Mouse (Mus musculus): ENCODE measurements around the gene Mastl. TPM values are rescaled to one million over a fixed set of nuclear protein-coding genes. Genes with fewer than 3 reads are reported as not detected.

Gene Mastl
- polyA plus RNA-seq, 1 experiment from 2014 or later: 10.6 TPM

- H3K36me3 ChIP-seq (ENCODE audit: control insufficient read depth, insufficient read depth, low read length): no peaks in the 10 kb centered on the region
- H3K27ac ChIP-seq (ENCODE audit: low read depth, low read length): no peak overlapping the region
- H3K9me3 ChIP-seq (ENCODE audit: control insufficient read depth, low read length): no peaks in the 10 kb centered on the region
- no peak overlapping the region for H3K9ac ChIP-seq (ENCODE audit: low read depth, low read length)
- DNase-seq (ENCODE audit: low spot score): no peak
- H3K27me3 ChIP-seq (replicated peaks; ENCODE audit: control insufficient read depth, insufficient read depth, low read length): no peaks in the 10 kb centered on the region
- ATAC-seq (replicated peaks; ENCODE audit: low FRiP score): no peak
- H3K4me2 ChIP-seq: no peak overlapping the region
- no peak overlapping the region for H3K4me3 ChIP-seq (ENCODE audit: low read depth, low read length)
- H3K4me1 ChIP-seq (replicated peaks; ENCODE audit: control insufficient read depth, insufficient read depth, low read length): no peaks in the 10 kb centered on the region
These were observed 53.6 kb downstream of the Mastl start for GRCm38 (mm10) chr2:23102266-23102665.

GRCm38 (mm10) chr2:23097028-23097427 is 58.8 kb downstream of the Mastl start:
- H3K36me3 ChIP-seq (ENCODE audit: control insufficient read depth, insufficient read depth, low read length): peaks cover 4% of the 10 kb centered on the region
- H3K4me2 ChIP-seq: no peak overlapping the region
- no peak overlapping the region for H3K4me3 ChIP-seq (ENCODE audit: low read depth, low read length)
- DNase-seq (ENCODE audit: low spot score) (no peak), ATAC-seq (replicated peaks; ENCODE audit: low FRiP score) (no peak)
- no peaks in the 10 kb centered on the region for H3K9me3 ChIP-seq (ENCODE audit: control insufficient read depth, low read length)
- no peak overlapping the region for H3K9ac ChIP-seq (ENCODE audit: low read depth, low read length)
- no peaks in the 10 kb centered on the region for H3K4me1 ChIP-seq (replicated peaks; ENCODE audit: control insufficient read depth, insufficient read depth, low read length)
- H3K27me3 ChIP-seq (replicated peaks; ENCODE audit: control insufficient read depth, insufficient read depth, low read length): no peaks in the 10 kb centered on the region
- H3K27ac ChIP-seq (ENCODE audit: low read depth, low read length): no peak overlapping the region

- ATAC-seq (replicated peaks; ENCODE audit: low FRiP score) (0 out of 2 replicates have a peak, but pooled peaks have one; percentile 43), DNase-seq (ENCODE audit: low spot score) (no peak)
- H3K9me3 ChIP-seq (ENCODE audit: control insufficient read depth, low read length): no peaks in the 10 kb centered on the region
- H3K9ac ChIP-seq (ENCODE audit: low read depth, low read length): no peak overlapping the region
- 43% methylated on average over 5 of the region's 5 CpGs for WGBS
- H3K4me2 ChIP-seq: no peak overlapping the region
- H3K27ac ChIP-seq (ENCODE audit: low read depth, low read length): no peak overlapping the region
- no peak overlapping the region for H3K4me3 ChIP-seq (ENCODE audit: low read depth, low read length)
- H3K27me3 ChIP-seq (replicated peaks; ENCODE audit: control insufficient read depth, insufficient read depth, low read length): no peaks in the 10 kb centered on the region
- peaks cover 9% of the 10 kb centered on the region for H3K36me3 ChIP-seq (ENCODE audit: control insufficient read depth, insufficient read depth, low read length)
- no peaks in the 10 kb centered on the region for H3K4me1 ChIP-seq (replicated peaks; ENCODE audit: control insufficient read depth, insufficient read depth, low read length)
These were observed 63.6 kb downstream of the Mastl start for GRCm38 (mm10) chr2:23092216-23092615.

GRCm38 (mm10) chr2:23084540-23084939 is 71.3 kb downstream of the Mastl start:
- Histone ChIP-seq H3K27me3 (replicated peaks; ENCODE audit: control insufficient read depth, insufficient read depth, low read length) (no peaks in the 10 kb centered on the region), H3K36me3 (ENCODE audit: control insufficient read depth, insufficient read depth, low read length) (0 out of 2 replicates have a peak, but pooled peaks cover 2% of the 10 kb centered on the region), H3K4me3 (ENCODE audit: low read depth, low read length) (no peak overlapping the region), H3K4me2 (no peak overlapping the region), H3K9ac (ENCODE audit: low read depth, low read length) (no peak overlapping the region), H3K4me1 (replicated peaks; ENCODE audit: control insufficient read depth, insufficient read depth, low read length) (no peaks in the 10 kb centered on the region), H3K27ac (ENCODE audit: low read depth, low read length) (no peak overlapping the region), H3K9me3 (ENCODE audit: control insufficient read depth, low read length) (no peaks in the 10 kb centered on the region)
- DNase-seq (ENCODE audit: low spot score) (no peak), ATAC-seq (replicated peaks; ENCODE audit: low FRiP score) (no peak)
- WGBS: 92% methylated on average over 8 of the region's 8 CpGs

- Histone ChIP-seq H3K27ac (ENCODE audit: low read depth, low read length) (no peak overlapping the region), H3K4me1 (replicated peaks; ENCODE audit: control insufficient read depth, insufficient read depth, low read length) (no peaks in the 10 kb centered on the region), H3K27me3 (replicated peaks; ENCODE audit: control insufficient read depth, insufficient read depth, low read length) (no peaks in the 10 kb centered on the region), H3K4me3 (ENCODE audit: low read depth, low read length) (no peak overlapping the region), H3K4me2 (no peak overlapping the region), H3K9ac (ENCODE audit: low read depth, low read length) (no peak overlapping the region), H3K9me3 (ENCODE audit: control insufficient read depth, low read length) (no peaks in the 10 kb centered on the region), H3K36me3 (ENCODE audit: control insufficient read depth, insufficient read depth, low read length) (peaks cover 10% of the 10 kb centered on the region)
- WGBS: 95% methylated on average over 2 of the region's 2 CpGs
- ATAC-seq (replicated peaks; ENCODE audit: low FRiP score) (no peak), DNase-seq (ENCODE audit: low spot score) (no peak)
These were observed 77.2 kb downstream of the Mastl start for GRCm38 (mm10) chr2:23078588-23078987.

GRCm38 (mm10) chr2:23077693-23078092 is 78.1 kb downstream of the Mastl start:
- Histone ChIP-seq H3K4me2 (no peak overlapping the region), H3K27ac (ENCODE audit: low read depth, low read length) (no peak overlapping the region), H3K4me1 (replicated peaks; ENCODE audit: control insufficient read depth, insufficient read depth, low read length) (no peaks in the 10 kb centered on the region), H3K9ac (ENCODE audit: low read depth, low read length) (no peak overlapping the region), H3K27me3 (replicated peaks; ENCODE audit: control insufficient read depth, insufficient read depth, low read length) (no peaks in the 10 kb centered on the region), H3K36me3 (ENCODE audit: control insufficient read depth, insufficient read depth, low read length) (peaks cover 10% of the 10 kb centered on the region), H3K9me3 (ENCODE audit: control insufficient read depth, low read length) (no peaks in the 10 kb centered on the region), H3K4me3 (ENCODE audit: low read depth, low read length) (no peak overlapping the region)
- ATAC-seq (replicated peaks; ENCODE audit: low FRiP score) (no peak), DNase-seq (ENCODE audit: low spot score) (no peak)
- WGBS: 83% methylated on average over 5 of the region's 5 CpGs

- Histone ChIP-seq H3K27me3 (replicated peaks; ENCODE audit: control insufficient read depth, insufficient read depth, low read length) (no peaks in the 10 kb centered on the region), H3K27ac (ENCODE audit: low read depth, low read length) (no peak overlapping the region), H3K9me3 (ENCODE audit: control insufficient read depth, low read length) (no peaks in the 10 kb centered on the region), H3K4me2 (no peak overlapping the region), H3K9ac (ENCODE audit: low read depth, low read length) (no peak overlapping the region), H3K36me3 (ENCODE audit: control insufficient read depth, insufficient read depth, low read length) (peaks cover 12% of the 10 kb centered on the region), H3K4me3 (ENCODE audit: low read depth, low read length) (no peak overlapping the region), H3K4me1 (replicated peaks; ENCODE audit: control insufficient read depth, insufficient read depth, low read length) (no peaks in the 10 kb centered on the region)
- ATAC-seq (replicated peaks; ENCODE audit: low FRiP score) (no peak), DNase-seq (ENCODE audit: low spot score) (no peak)
These were observed 79.0 kb downstream of the Mastl start for GRCm38 (mm10) chr2:23076783-23077182.

- ATAC-seq (replicated peaks; ENCODE audit: low FRiP score): no peak
- no peak overlapping the region for H3K9ac ChIP-seq (ENCODE audit: low read depth, low read length)
- peaks cover 12% of the 10 kb centered on the region for H3K36me3 ChIP-seq (ENCODE audit: control insufficient read depth, insufficient read depth, low read length)
These were observed 80.0 kb downstream of the Mastl start for GRCm38 (mm10) chr2:23075846-23076245.

GRCm38 (mm10) chr2:23071406-23071805 is 84.4 kb downstream of the Mastl start:
- no peak overlapping the region for H3K27ac ChIP-seq (ENCODE audit: low read depth, low read length)
- H3K27me3 ChIP-seq (replicated peaks; ENCODE audit: control insufficient read depth, insufficient read depth, low read length): no peaks in the 10 kb centered on the region
- no peaks in the 10 kb centered on the region for H3K4me1 ChIP-seq (replicated peaks; ENCODE audit: control insufficient read depth, insufficient read depth, low read length)
- H3K4me3 ChIP-seq (ENCODE audit: low read depth, low read length): no peak overlapping the region
- 81% methylated on average over 1 of the region's 1 CpGs for WGBS
- H3K36me3 ChIP-seq (ENCODE audit: control insufficient read depth, insufficient read depth, low read length): peaks cover 8% of the 10 kb centered on the region; the same call in 1 of the 2 replicates
- DNase-seq (ENCODE audit: low spot score): no peak
- ATAC-seq (replicated peaks; ENCODE audit: low FRiP score): no peak
- H3K4me2 ChIP-seq: no peak overlapping the region
- no peaks in the 10 kb centered on the region for H3K9me3 ChIP-seq (ENCODE audit: control insufficient read depth, low read length)
- no peak overlapping the region for H3K9ac ChIP-seq (ENCODE audit: low read depth, low read length)

More at GRCm38 (mm10) chr2:23075846-23076245, 80.0 kb downstream of the Mastl start:
- Histone ChIP-seq H3K27me3 (replicated peaks; ENCODE audit: control insufficient read depth, insufficient read depth, low read length) (no peaks in the 10 kb centered on the region), H3K4me2 (no peak overlapping the region), H3K4me1 (replicated peaks; ENCODE audit: control insufficient read depth, insufficient read depth, low read length) (no peaks in the 10 kb centered on the region), H3K9me3 (ENCODE audit: control insufficient read depth, low read length) (no peaks in the 10 kb centered on the region), H3K27ac (ENCODE audit: low read depth, low read length) (no peak overlapping the region), H3K4me3 (ENCODE audit: low read depth, low read length) (no peak overlapping the region)
- no peak for DNase-seq (ENCODE audit: low spot score)
